Mouse (Mus musculus): ENCODE results near the gene Gab2. TPM values are rescaled to one million over a fixed set of nuclear protein-coding genes. Genes with fewer than 3 reads are reported as not detected.
A peak's percentile ranks its signal among the peaks of the same experiment; 100 is the strongest.

Gab2 gene
- polyA plus RNA-seq, 1 experiment from 2014 or later = 2.1 TPM

DNA sequence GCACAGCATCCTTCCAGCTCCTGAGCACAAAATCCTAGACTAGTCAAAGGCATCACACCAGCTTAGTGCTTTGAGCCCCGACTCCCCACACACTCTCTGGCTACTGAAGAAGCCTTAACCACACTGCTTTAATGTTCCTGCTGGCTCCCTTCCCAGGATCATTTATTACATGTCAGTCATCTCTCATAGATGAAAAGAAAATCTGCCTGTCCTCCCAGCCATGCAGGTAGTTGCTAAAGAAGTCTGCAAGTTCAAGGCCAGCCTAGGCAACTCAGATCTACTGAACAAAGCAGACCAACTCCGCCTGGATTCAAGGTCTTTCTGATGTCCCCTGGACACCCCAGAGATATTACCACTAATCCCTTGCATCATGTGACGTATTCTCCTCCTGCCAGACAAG is 236.3 kb downstream of the Gab2 start:
- H3K9ac ChIP-seq = no peak overlapping the region
- H3K4me2 ChIP-seq = no peak overlapping the region
- no peak for DNase-seq
- H3K4me3 ChIP-seq (replicated peaks) = no peak overlapping the region
- 0 out of 2 replicates have a peak, but pooled peaks cover 2% of the 10 kb centered on the region for H3K27me3 ChIP-seq
- 66% methylated on average over 3 of the region's 3 CpGs for WGBS (ENCODE audit: insufficient replicate concordance)
- no peaks in the 10 kb centered on the region for H3K36me3 ChIP-seq
- no peaks in the 10 kb centered on the region for H3K9me3 ChIP-seq (replicated peaks)
- no peak for ATAC-seq (ENCODE audit: low read depth)
- H3K27ac ChIP-seq = no peak overlapping the region
- no peaks in the 10 kb centered on the region for H3K4me1 ChIP-seq (replicated peaks)

DNA sequence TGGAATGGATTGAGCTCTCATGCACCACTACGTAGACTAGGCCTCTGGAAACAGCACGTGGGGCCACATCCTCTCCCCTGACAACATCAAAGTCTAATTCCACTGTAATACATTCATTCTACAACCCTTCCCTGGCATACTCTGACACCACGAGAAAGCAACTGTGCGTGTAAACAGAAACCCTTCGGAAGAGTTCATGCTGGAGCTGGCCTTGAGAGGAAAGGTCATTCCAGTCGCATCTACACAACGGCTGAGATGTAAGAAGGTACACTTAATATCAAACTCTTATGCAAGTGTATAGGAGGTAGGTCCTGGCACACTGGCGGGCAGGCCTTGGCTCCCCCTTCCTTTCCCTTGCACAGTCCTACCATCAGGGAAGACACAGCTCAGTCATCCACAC is 243.0 kb downstream of the Gab2 start:
- Histone ChIP-seq H3K27me3 (peaks cover 49% of the 10 kb centered on the region), H3K4me3 (replicated peaks) (no peak overlapping the region), H3K36me3 (no peaks in the 10 kb centered on the region), H3K9me3 (replicated peaks) (no peaks in the 10 kb centered on the region), H3K27ac (no peak overlapping the region), H3K4me2 (no peak overlapping the region), H3K4me1 (replicated peaks) (no peaks in the 10 kb centered on the region; the same call in 1 of the 2 replicates), H3K9ac (no peak overlapping the region)
- WGBS (ENCODE audit: insufficient replicate concordance) = 78% methylated on average over 8 of the region's 8 CpGs
- no peak for ATAC-seq (ENCODE audit: low read depth)
- DNase-seq = no peak

GRCm38 (mm10) chr7:97325156-97325985 is 244.0 kb downstream of the Gab2 start:
- ATAC-seq (ENCODE audit: low read depth) = no peak
- H3K4me3 ChIP-seq (replicated peaks) = peak overlapping the region; percentile 29

GRCm38 (mm10) chr7:97327376-97327775 is 246.0 kb downstream of the Gab2 start:
- peaks cover 62% of the 10 kb centered on the region for H3K27me3 ChIP-seq
- no peak for DNase-seq
- H3K4me1 ChIP-seq (replicated peaks) = peaks cover 14% of the 10 kb centered on the region
- H3K36me3 ChIP-seq = no peaks in the 10 kb centered on the region
- H3K9ac ChIP-seq = no peak overlapping the region
- no peak for ATAC-seq (ENCODE audit: low read depth)
- no peak overlapping the region for H3K4me3 ChIP-seq (replicated peaks)
- H3K4me2 ChIP-seq = no peak overlapping the region
- 72% methylated on average over 4 of the region's 4 CpGs for WGBS (ENCODE audit: insufficient replicate concordance)
- H3K27ac ChIP-seq = no peak overlapping the region
- no peaks in the 10 kb centered on the region for H3K9me3 ChIP-seq (replicated peaks)

More at GRCm38 (mm10) chr7:97325156-97325985, 244.0 kb downstream of the Gab2 start:
- H3K27ac ChIP-seq = no peak overlapping the region
- no peak overlapping the region for H3K9ac ChIP-seq
- H3K4me1 ChIP-seq (replicated peaks) = no peaks in the 10 kb centered on the region; the same call in 1 of the 2 replicates
- whole genome bisulfite sequencing (ENCODE audit: insufficient replicate concordance) = 16% methylated on average over 94 of the region's 96 CpGs
- H3K27me3 ChIP-seq = peaks cover 54% of the 10 kb centered on the region
- H3K36me3 ChIP-seq = no peaks in the 10 kb centered on the region
- H3K4me2 ChIP-seq = peak overlapping the region; percentile 26
- H3K9me3 ChIP-seq (replicated peaks) = no peaks in the 10 kb centered on the region
- DNase-seq = no peak

DNA sequence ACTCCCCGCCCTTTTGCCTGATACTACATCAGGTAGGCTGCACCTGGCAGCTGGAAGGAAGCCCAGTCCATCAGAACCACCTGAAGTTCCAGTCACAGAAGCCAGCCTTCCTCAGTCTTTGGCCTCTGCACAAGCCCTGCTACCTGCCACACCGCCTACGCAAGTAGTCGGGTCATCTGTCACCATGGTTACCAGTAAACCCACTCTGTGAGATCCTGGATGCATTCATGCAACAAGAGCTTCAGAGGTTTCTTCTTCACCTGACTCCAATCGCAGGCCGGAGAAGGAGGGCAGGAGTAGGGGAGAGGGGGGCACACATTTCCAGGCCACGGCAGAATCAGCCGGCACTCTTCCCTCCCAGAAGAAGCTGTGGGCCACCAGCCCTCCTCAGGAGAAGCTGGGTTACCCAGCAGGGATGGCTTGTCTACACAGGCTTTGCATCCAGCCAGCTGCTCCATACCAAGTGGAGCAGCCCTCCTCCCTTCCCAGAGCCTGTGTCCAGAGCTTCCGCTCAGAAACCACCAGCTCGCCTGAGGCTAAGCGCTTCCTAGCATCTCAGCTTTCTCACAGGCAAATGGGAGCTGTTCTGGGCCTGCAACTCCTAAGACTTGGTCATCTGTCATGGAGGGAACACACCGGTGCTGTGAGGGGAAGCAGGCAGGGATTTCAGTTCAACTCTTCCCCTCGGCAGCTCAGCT is 247.7 kb downstream of the Gab2 start:
- WGBS (ENCODE audit: insufficient replicate concordance) = 70% methylated on average over 13 of the region's 13 CpGs
- H3K9me3 ChIP-seq (replicated peaks) = no peaks in the 10 kb centered on the region
- H3K36me3 ChIP-seq = no peaks in the 10 kb centered on the region
- DNase-seq = no peak
- H3K4me2 ChIP-seq = no peak overlapping the region
- no peak overlapping the region for H3K9ac ChIP-seq
- peaks cover 27% of the 10 kb centered on the region for H3K4me1 ChIP-seq (replicated peaks)
- ATAC-seq (ENCODE audit: low read depth) = no peak
- no peak overlapping the region for H3K4me3 ChIP-seq (replicated peaks)
- peaks cover 55% of the 10 kb centered on the region for H3K27me3 ChIP-seq
- no peak overlapping the region for H3K27ac ChIP-seq

DNA sequence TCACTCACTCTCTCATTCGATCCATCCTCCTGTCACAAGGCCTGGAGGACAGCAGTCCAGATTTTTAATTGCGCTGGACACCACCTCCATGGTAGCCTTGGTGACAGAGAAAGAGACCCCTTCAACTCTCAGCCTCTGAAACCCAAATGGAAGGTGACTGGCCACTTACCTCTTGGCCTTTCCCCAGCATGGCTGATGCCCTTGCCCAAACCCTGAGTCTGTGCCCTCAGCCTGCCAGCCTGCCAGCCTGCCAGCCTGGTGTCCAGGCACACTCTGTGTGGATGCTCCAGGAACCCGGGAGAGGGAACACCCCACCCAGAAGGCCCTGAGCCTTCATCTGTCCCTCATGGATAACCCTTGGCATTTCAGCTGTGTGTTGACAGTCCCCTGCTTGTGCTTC is 248.3 kb downstream of the Gab2 start:
- no peak for ATAC-seq (ENCODE audit: low read depth)
- Histone ChIP-seq H3K9ac (no peak overlapping the region), H3K4me3 (replicated peaks) (no peak overlapping the region)

DNA sequence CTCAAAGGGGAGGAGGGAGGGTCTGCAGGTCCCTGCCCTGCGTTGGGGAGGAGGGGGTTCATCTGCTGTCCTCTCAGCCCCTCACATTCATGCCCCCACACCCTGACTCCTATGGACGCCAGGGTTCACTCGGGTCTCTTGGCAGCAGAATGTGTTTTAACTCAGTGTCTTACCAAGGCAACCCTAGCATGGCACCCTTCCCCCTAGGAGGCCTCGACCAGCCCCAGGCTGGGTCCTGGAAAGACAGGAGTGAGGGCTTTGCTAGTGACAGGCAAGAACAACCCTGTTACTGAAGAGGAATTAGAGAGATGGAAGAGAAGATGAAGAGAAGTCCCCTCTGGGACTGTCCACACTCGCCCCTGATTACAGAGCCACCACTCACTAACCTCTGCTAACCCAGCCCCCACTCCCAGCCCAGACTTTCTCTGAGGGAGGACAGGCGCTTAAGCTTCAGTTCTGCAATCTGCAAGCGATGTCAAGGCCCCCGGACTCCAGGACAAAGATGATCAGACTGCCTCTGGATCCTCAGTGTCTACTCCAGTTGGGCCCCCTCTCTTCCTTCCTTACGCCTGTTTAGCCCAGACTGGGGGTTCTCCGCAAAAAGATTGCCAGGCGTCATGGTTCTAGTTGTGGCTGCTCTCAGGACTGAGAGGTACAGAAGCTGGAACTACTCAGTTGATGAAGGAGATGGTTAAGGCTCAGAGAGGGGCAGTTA is 249.7 kb downstream of the Gab2 start:
- peaks cover 30% of the 10 kb centered on the region for H3K4me1 ChIP-seq (replicated peaks)
- no peaks in the 10 kb centered on the region for H3K9me3 ChIP-seq (replicated peaks)
- H3K36me3 ChIP-seq = no peaks in the 10 kb centered on the region
- no peak overlapping the region for H3K9ac ChIP-seq
- no peak for ATAC-seq (ENCODE audit: low read depth)
- peaks cover 35% of the 10 kb centered on the region for H3K27me3 ChIP-seq
- peak overlapping the region; percentile 94 for H3K4me2 ChIP-seq
- H3K27ac ChIP-seq = no peak overlapping the region
- 49% methylated on average over 11 of the region's 11 CpGs for WGBS (ENCODE audit: insufficient replicate concordance)
- DNase-seq = no peak
- peak overlapping the region; percentile 79 for H3K4me3 ChIP-seq (replicated peaks)

More for the DNA sequence above, 248.3 kb downstream of the Gab2 start:
- H3K36me3 ChIP-seq = no peaks in the 10 kb centered on the region
- H3K4me2 ChIP-seq = no peak overlapping the region
- peaks cover 30% of the 10 kb centered on the region for H3K4me1 ChIP-seq (replicated peaks)
- no peak for DNase-seq
- 69% methylated on average over 3 of the region's 3 CpGs for WGBS (ENCODE audit: insufficient replicate concordance)
- H3K9me3 ChIP-seq (replicated peaks) = no peaks in the 10 kb centered on the region
- H3K27ac ChIP-seq = no peak overlapping the region
- H3K27me3 ChIP-seq = peaks cover 49% of the 10 kb centered on the region

GRCm38 (mm10) chr7:97331726-97332666 is 250.6 kb downstream of the Gab2 start, which contains the start of the genes Usp35 and Kctd21:
TSS of gene Usp35 (minus strand) at chr7:97332020.
TSS of gene Kctd21 (plus strand) at chr7:97332327.
- Histone ChIP-seq H3K27ac (0 out of 2 replicates have a peak within 1 kb of the TSS, but pooled peaks have one; percentile 18), H3K4me1 (replicated peaks) (peaks cover 33% of the 10 kb centered on the region), H3K9ac (peak within 1 kb of the TSS; percentile 77), H3K36me3 (no peaks in the 10 kb centered on the region), H3K27me3 (peaks cover 26% of the 10 kb centered on the region), H3K4me2 (peak within 1 kb of the TSS; percentile 94), H3K4me3 (replicated peaks) (peak within 1 kb of the TSS; percentile 79), H3K9me3 (replicated peaks) (no peaks in the 10 kb centered on the region)
- WGBS (ENCODE audit: insufficient replicate concordance) = 2% methylated on average over 63 of the region's 68 CpGs
- ATAC-seq (ENCODE audit: low read depth) (peak; percentile 99), DNase-seq (peak; percentile 92)

DNA sequence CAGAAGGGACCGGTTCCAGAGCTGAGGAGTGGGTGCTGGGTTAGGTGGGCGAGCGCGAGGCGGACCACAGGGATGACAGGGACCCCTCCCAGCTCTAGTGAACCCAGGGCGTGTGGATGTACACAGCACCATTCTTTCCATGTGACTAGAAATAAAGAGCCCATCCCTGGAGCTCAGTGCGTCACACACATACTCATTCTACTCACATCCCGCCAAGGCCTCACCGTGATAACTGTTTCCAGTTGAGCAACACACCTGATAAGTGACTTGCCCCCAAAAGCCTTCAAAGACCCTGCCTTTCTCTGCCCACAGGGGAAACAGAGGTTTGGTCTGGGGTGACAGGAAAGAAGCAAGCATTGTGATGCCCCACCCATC is 251.3 kb downstream of the Gab2 start:
- ATAC-seq (ENCODE audit: low read depth) (no peak), DNase-seq (no peak)
- H3K27ac ChIP-seq = 0 out of 2 replicates have a peak overlapping the region, but pooled peaks have one; percentile 18
- peak overlapping the region; percentile 94 for H3K4me2 ChIP-seq
- H3K4me1 ChIP-seq (replicated peaks) = peaks cover 35% of the 10 kb centered on the region
- no peaks in the 10 kb centered on the region for H3K36me3 ChIP-seq
- peak overlapping the region; percentile 77 for H3K9ac ChIP-seq
- H3K27me3 ChIP-seq = peaks cover 19% of the 10 kb centered on the region
- H3K4me3 ChIP-seq (replicated peaks) = peak overlapping the region; percentile 79
- H3K9me3 ChIP-seq (replicated peaks) = no peaks in the 10 kb centered on the region
- WGBS (ENCODE audit: insufficient replicate concordance) = 6% methylated on average over 9 of the region's 9 CpGs

DNA sequence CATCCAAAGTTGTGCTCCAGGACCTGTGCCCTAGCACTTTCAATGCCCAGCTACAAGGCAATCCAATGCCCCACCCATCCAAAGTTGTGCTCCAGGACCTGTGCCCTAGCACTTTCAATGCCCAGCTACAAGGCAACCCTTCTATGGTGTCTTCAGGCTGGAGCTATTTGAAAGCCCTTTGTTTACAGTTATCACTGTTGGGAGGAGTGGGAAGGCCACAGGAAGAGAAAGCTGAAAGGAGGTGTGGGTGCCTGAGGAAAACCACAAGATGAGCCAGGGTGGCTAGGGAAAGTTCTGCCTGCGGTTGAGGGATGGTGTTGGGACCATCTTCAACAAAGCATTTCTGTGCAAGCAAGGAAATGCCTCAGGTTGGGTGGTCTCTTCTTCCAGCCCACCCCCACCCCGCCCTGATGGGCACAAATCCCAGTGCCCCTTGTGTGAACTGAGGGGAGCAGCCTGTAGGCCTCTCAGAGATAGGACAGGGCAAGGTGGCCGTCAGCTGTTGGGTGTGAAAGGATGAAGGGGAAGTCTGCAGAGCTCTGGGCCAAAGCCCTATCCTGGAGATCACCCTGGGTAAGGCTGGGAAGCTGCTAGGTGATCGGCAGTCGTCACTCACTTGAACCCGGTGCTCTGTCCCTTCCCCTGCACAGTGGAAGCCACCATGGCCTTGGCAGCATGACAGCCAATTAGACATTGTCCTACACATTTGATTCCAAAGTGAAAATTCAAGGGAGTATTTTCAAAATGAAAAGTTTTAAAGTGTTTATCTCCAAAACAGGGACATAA is 251.9 kb downstream of the Gab2 start:
- H3K27me3 ChIP-seq = peaks cover 16% of the 10 kb centered on the region; the same call in 1 of the 2 replicates

More for the DNA sequence above, 251.9 kb downstream of the Gab2 start:
- DNase-seq = no peak
- Histone ChIP-seq H3K4me3 (replicated peaks) (peak overlapping the region; percentile 79), H3K9ac (no peak overlapping the region), H3K27ac (no peak overlapping the region), H3K4me1 (replicated peaks) (peaks cover 41% of the 10 kb centered on the region), H3K9me3 (replicated peaks) (no peaks in the 10 kb centered on the region), H3K4me2 (peak overlapping the region; percentile 94), H3K36me3 (no peaks in the 10 kb centered on the region)
- no peak for ATAC-seq (ENCODE audit: low read depth)
- WGBS (ENCODE audit: insufficient replicate concordance) = 57% methylated on average over 6 of the region's 6 CpGs
